Mouse (Mus musculus) frontal cortex, postnatal 25 days (tissue): Measurements from ENCODE around the gene Fastk.
"Not testable (repeated sequence)": the region's sequence is repeated elsewhere in the genome, so short reads cannot be mapped to it uniquely, and the experiment has no call there.

Experiments used
- DNase-seq, 2 experiments: peaks; one replicate each; pipeline ENCODE4 v3.0.0; 2022; ENCODE audit warnings: low spot score in 2 of 2

Fastk gene

GRCm38 (mm10) chr5:24424004-24424781 lies 20.9 kb downstream of the Fastk start:
- DNase-seq, result no peak

GRCm38 (mm10) chr5:24423129-24424003 lies 21.7 kb downstream of the Fastk start, which contains the start of the genes Cdk5 and Slc4a2:
TSS of gene Cdk5 (minus strand) at chr5:24423530.
TSS of gene Slc4a2 (plus strand) at chr5:24423837.
- DNase-seq, result peak; percentile 97 to 99

DNA sequence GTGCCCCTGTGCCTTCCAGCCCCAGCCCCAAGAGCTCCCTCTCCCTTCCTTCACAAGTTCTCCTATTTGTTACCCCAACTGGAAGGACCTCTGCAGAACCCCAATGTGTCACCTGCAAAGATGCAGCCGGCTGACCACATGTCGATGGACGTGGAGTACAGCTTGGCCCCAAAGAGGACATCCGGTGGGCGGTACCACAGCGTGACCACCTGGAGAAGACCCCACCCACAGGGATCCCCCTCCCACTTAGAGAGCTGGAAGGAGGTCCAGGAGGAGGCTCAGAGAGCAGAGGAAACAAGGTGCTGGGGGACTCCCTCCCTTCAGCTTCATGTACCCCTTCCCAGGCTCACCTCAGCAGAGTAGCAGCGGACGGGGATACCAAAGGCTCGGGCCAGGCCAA lies 24.7 kb downstream of the Fastk start:
- DNase-seq, result no peak

- DNase-seq, result no peak
These were observed 27.5 kb downstream of the Fastk start for GRCm38 (mm10) chr5:24417587-24417986.

GRCm38 (mm10) chr5:24416222-24416736 lies 28.8 kb downstream of the Fastk start:
- peak in 1 of 2 experiments; percentile 54 for DNase-seq

DNA sequence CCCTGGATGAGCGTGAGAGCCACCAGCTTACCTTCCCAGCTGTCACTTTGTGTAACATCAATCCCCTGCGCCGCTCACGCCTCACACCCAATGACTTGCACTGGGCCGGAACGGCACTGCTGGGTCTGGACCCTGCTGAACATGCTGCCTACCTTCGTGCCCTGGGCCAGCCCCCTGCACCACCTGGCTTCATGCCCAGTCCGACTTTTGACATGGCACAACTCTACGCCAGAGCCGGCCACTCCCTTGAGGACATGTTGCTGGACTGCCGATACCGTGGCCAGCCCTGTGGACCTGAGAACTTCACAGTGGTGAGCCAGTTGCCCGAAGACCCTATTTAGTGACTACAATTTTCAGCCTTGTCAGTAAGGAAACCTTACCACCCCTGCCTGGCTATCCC lies 31.1 kb downstream of the Fastk start:
- DNase-seq, result no peak

DNA sequence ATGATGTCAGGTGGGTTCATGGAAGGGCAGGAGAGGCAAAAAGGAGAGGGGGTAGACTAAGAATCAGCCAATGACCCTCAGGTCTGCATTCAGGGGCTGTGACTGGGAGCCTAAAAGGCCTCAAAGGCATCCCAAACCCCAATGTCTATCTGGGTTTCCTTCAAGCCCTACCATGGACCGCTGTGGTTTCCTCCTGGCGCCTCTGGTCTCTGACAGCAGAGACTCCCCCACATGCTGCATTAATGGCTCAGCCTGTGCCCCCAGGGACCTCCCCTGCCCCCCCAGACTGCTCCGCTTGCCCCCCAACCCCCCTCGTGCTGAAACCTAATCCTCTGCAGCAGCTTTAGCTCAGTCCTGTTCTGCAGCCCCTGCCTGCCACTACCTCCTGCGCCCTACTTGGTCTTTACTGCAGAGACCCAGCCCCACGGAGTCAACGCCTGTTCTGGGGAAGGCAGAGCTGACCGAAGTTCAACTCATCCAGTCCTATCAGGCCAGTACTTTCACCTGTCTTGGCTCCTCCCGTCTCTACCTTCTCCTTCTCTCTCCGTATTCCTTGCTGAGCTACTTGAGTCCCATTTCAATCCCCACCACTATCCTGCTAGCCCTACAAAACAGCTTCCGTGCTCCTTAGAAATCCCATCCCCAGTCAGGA lies 31.9 kb downstream of the Fastk start, which contains the start of gene Asic3:
Gene Asic3 (plus strand): TSS at position 351 of the 652 bp plus-strand sequence.
- DNase-seq, result no peak

GRCm38 (mm10) chr5:24412063-24412462 lies 33.0 kb downstream of the Fastk start:
- no peak for DNase-seq

DNA sequence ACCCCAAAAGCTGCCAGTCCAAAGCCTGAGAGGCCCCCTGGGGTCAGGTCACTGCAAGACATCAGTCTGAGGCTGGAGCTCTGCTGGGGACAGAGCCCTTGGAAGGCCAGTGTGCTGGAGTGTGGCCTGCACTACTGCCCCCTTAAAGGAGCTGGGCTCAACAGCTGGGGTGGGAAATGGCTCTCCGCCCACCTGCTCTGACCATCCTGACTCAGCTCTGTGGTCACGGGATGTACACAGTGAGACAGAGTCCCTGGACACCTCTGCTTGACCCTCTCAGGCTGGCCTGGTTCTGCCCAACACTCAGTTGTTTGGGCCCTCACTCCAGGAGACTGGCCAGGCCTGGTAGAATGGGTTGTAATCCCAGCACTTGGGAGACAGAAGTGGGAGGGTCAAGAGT lies 35.6 kb downstream of the Fastk start:
- DNase-seq, result no peak

GRCm38 (mm10) chr5:24408651-24409050 lies 36.4 kb downstream of the Fastk start:
- no peak for DNase-seq

GRCm38 (mm10) chr5:24405389-24405876 lies 39.7 kb downstream of the Fastk start:
- DNase-seq, result no peak

DNA sequence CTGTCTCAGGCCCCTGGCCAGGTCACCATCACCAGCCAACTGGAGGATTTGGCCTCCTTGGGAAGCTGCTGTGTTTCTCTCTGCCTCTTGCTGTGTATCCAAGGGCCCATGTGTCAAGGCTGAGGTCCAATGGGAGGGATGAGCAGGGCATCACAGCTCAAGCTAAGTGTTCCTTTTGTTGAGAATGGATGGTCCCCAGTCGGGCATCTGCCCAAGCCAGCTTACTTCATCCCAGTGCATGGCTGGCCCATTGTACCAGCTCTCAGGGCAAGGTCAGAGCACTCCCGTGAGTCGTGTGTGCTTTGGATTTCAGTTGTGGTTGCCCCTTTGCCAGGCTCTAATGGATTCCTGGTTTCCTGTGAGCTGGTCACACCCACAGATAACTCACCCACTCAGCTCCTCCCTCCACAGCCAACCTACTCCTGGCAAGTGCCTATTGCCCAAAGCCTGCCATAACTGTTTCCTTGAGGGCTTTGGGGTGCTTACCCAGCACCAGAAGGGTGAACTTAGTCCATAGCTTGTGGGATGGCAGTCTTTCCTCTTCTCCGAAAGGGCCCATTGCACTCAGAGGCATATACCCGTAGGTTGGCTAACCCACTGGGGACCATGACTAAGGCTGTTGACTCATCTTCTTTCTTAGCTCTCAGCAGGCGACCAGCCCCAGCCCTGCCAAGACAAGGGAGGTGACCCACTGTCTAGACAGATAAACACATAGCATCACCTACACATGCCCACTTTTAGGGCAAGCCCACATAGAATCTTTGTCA lies 40.3 kb downstream of the Fastk start:
- no peak for DNase-seq

GRCm38 (mm10) chr5:24401969-24402368 lies 43.1 kb downstream of the Fastk start:
- no peak for DNase-seq

- no peak for DNase-seq
These were observed 44.0 kb downstream of the Fastk start for GRCm38 (mm10) chr5:24400911-24401605.

- no peak for DNase-seq
These were observed 44.7 kb downstream of the Fastk start for GRCm38 (mm10) chr5:24400362-24400761.

- DNase-seq, result no peak
These were observed 45.4 kb downstream of the Fastk start for GRCm38 (mm10) chr5:24399686-24400085.

- not testable (repeated sequence) for DNase-seq
These were observed 48.8 kb downstream of the Fastk start for GRCm38 (mm10) chr5:24396254-24396653.

DNA sequence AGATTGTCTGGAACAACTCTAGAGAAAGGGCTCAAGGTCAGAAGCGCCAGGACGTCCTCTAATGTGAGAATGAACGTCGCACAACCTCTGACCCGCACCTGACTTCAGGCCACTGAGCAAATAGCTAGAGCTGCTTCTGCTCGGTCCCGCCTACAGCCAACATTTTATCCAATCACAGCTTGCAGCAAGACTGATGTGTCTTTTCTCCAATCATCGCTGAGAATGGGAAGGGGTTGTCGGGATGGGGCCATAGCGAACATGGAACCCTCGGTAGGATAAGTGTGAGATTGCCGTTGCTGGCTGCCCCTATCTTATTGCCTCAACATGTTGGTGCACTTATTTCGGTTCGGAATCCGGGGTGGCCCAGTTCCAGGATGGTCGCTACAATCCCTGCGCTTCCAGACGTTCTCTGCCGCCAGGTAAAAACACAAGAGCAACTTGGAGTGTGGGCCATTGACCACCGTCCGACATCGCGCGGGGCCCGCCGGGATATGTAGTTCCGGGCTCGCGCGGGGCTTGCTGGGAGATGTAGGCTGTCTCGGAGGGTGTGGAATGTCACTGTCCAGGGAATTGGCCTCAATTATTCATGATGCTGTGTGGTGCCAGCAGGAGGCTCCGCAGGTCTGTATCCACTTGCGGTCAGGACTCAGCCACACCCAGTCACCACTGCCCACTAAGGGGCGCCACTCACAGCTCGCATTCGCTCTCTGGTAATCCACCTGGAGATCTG lies 50.8 kb downstream of the Fastk start:
- DNase-seq, result peak; percentile 92 to 93

DNA sequence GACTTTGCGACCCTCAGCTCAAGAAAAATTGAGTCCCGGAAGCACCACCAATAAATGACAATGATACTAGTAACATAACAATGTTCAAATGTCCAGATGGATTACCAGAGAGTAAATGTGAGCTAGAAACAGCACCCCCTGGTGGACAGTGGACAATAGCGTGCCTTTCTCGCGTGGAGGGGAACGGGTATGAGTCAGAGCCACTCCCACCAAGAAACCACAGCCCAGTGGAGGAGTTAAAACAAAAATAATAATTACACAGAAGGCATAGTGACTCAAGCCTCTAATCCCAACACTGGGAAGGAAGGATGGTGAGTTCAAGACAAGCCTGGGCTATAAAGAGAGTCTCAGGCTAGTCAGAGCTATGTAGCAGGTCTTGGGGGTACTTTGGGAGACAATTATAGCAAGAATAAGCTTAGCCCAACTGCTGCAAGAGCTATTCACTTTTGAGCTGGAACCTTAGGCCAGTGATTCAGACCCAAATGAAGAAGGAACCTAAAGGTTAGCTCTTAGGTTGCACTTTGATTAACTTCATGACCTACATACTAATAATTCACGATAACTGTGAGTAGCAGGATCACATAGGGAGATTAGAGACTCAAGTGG lies 51.6 kb downstream of the Fastk start, which contains the start of gene Abcb8:
Gene Abcb8 (plus strand): TSS at position 272 of the 606 bp plus-strand sequence.
- peak; percentile 58 to 86 for DNase-seq
